Mouse (Mus musculus): ENCODE measurements around the gene Cdk5rap1. TPM values are rescaled to one million over a fixed set of nuclear protein-coding genes. Genes with fewer than 3 reads are reported as not detected.

The Cdk5rap1 gene
- polyA plus RNA-seq, 1 experiment from 2014 or later, result 17.4 TPM

GRCm38 (mm10) chr2:154405447-154405994 is 32.7 kb upstream of the Cdk5rap1 start:
- ATAC-seq, result no peak
- peaks cover 17% of the 10 kb centered on the region for H3K27me3 ChIP-seq
- 57% methylated on average over 5 of the region's 5 CpGs for WGBS
- no peak overlapping the region for H3K4me2 ChIP-seq
- H3K27ac ChIP-seq, result no peak overlapping the region
- H3K36me3 ChIP-seq (ENCODE audit: poor library complexity, severe bottlenecking), result no peaks in the 10 kb centered on the region
- no peak overlapping the region for H3K4me3 ChIP-seq
- peaks cover 28% of the 10 kb centered on the region for H3K4me1 ChIP-seq
- H3K9me3 ChIP-seq (replicated peaks), result no peaks in the 10 kb centered on the region
- H3K9ac ChIP-seq, result no peak overlapping the region

GRCm38 (mm10) chr2:154402811-154403210 is 30.0 kb upstream of the Cdk5rap1 start:
- Histone ChIP-seq H3K9me3 (replicated peaks) (no peaks in the 10 kb centered on the region), H3K9ac (no peak overlapping the region), H3K27me3 (peaks cover 9% of the 10 kb centered on the region; the same call in 1 of the 2 replicates), H3K36me3 (ENCODE audit: poor library complexity, severe bottlenecking) (no peaks in the 10 kb centered on the region), H3K4me2 (no peak overlapping the region), H3K4me3 (no peak overlapping the region), H3K4me1 (peaks cover 23% of the 10 kb centered on the region), H3K27ac (no peak overlapping the region)
- WGBS, result 26% methylated on average over 7 of the region's 7 CpGs
- peak; percentile 30; the same call in 1 of the 2 replicates for ATAC-seq

- Histone ChIP-seq H3K9me3 (replicated peaks) (no peaks in the 10 kb centered on the region), H3K4me3 (no peak overlapping the region), H3K27ac (no peak overlapping the region), H3K27me3 (peaks cover 5% of the 10 kb centered on the region; the same call in 1 of the 2 replicates), H3K4me1 (peaks cover 18% of the 10 kb centered on the region), H3K36me3 (ENCODE audit: poor library complexity, severe bottlenecking) (no peaks in the 10 kb centered on the region), H3K4me2 (no peak overlapping the region), H3K9ac (no peak overlapping the region)
- no peak for ATAC-seq
- 54% methylated on average over 1 of the region's 1 CpGs for WGBS
Measured at GRCm38 (mm10) chr2:154401976-154402375, 29.2 kb upstream of the Cdk5rap1 start.

- 60% methylated on average over 2 of the region's 2 CpGs for WGBS
- H3K27ac ChIP-seq, result no peak overlapping the region
Measured at GRCm38 (mm10) chr2:154399325-154399724, 26.5 kb upstream of the Cdk5rap1 start.

GRCm38 (mm10) chr2:154398267-154398666 is 25.5 kb upstream of the Cdk5rap1 start:
- no peaks in the 10 kb centered on the region for H3K27me3 ChIP-seq
- H3K4me1 ChIP-seq, result peaks cover 8% of the 10 kb centered on the region
- H3K27ac ChIP-seq, result no peak overlapping the region
- H3K9me3 ChIP-seq (replicated peaks), result no peaks in the 10 kb centered on the region
- H3K36me3 ChIP-seq (ENCODE audit: poor library complexity, severe bottlenecking), result no peaks in the 10 kb centered on the region
- 82% methylated on average over 7 of the region's 7 CpGs for WGBS
- no peak for ATAC-seq
- no peak overlapping the region for H3K4me2 ChIP-seq
- H3K9ac ChIP-seq, result no peak overlapping the region
- no peak overlapping the region for H3K4me3 ChIP-seq

More at GRCm38 (mm10) chr2:154399325-154399724, 26.5 kb upstream of the Cdk5rap1 start:
- Histone ChIP-seq H3K27me3 (no peaks in the 10 kb centered on the region), H3K36me3 (ENCODE audit: poor library complexity, severe bottlenecking) (no peaks in the 10 kb centered on the region), H3K4me2 (no peak overlapping the region), H3K4me1 (peaks cover 10% of the 10 kb centered on the region), H3K9me3 (replicated peaks) (no peaks in the 10 kb centered on the region), H3K4me3 (no peak overlapping the region), H3K9ac (no peak overlapping the region)
- 0 out of 2 replicates have a peak, but pooled peaks have one; percentile 30 for ATAC-seq

- WGBS, result 89% methylated on average over 2 of the region's 2 CpGs
- H3K27me3 ChIP-seq, result no peaks in the 10 kb centered on the region
- no peak overlapping the region for H3K4me3 ChIP-seq
- H3K4me2 ChIP-seq, result no peak overlapping the region
- H3K9ac ChIP-seq, result no peak overlapping the region
- H3K9me3 ChIP-seq (replicated peaks), result no peaks in the 10 kb centered on the region
- no peaks in the 10 kb centered on the region for H3K4me1 ChIP-seq
- no peak overlapping the region for H3K27ac ChIP-seq
- H3K36me3 ChIP-seq (ENCODE audit: poor library complexity, severe bottlenecking), result no peaks in the 10 kb centered on the region
- no peak for ATAC-seq
Measured at GRCm38 (mm10) chr2:154396529-154396928, 23.7 kb upstream of the Cdk5rap1 start.

- no peak overlapping the region for H3K9ac ChIP-seq
- 91% methylated on average over 3 of the region's 3 CpGs for WGBS
- H3K9me3 ChIP-seq (replicated peaks), result no peaks in the 10 kb centered on the region
- H3K27me3 ChIP-seq, result no peaks in the 10 kb centered on the region
- ATAC-seq, result no peak
- no peak overlapping the region for H3K27ac ChIP-seq
- H3K4me1 ChIP-seq, result no peaks in the 10 kb centered on the region
- no peaks in the 10 kb centered on the region for H3K36me3 ChIP-seq (ENCODE audit: poor library complexity, severe bottlenecking)
- H3K4me2 ChIP-seq, result no peak overlapping the region
- H3K4me3 ChIP-seq, result no peak overlapping the region
Measured at GRCm38 (mm10) chr2:154394602-154395001, 21.8 kb upstream of the Cdk5rap1 start.

- Histone ChIP-seq H3K4me2 (no peak overlapping the region), H3K27me3 (no peaks in the 10 kb centered on the region), H3K4me1 (no peaks in the 10 kb centered on the region), H3K9me3 (replicated peaks) (no peaks in the 10 kb centered on the region), H3K36me3 (ENCODE audit: poor library complexity, severe bottlenecking) (no peaks in the 10 kb centered on the region), H3K9ac (no peak overlapping the region), H3K27ac (no peak overlapping the region), H3K4me3 (no peak overlapping the region)
- WGBS, result 86% methylated on average over 11 of the region's 11 CpGs
- no peak for ATAC-seq
Measured at GRCm38 (mm10) chr2:154390180-154390964, 17.6 kb upstream of the Cdk5rap1 start.

GRCm38 (mm10) chr2:154379103-154379502 is 6.3 kb upstream of the Cdk5rap1 start:
- no peaks in the 10 kb centered on the region for H3K27me3 ChIP-seq
- H3K9me3 ChIP-seq (replicated peaks), result no peaks in the 10 kb centered on the region
- H3K27ac ChIP-seq, result no peak overlapping the region
- WGBS, result 88% methylated on average over 7 of the region's 7 CpGs
- no peak overlapping the region for H3K4me2 ChIP-seq
- H3K4me3 ChIP-seq, result no peak overlapping the region
- no peak for ATAC-seq
- no peaks in the 10 kb centered on the region for H3K4me1 ChIP-seq
- H3K36me3 ChIP-seq (ENCODE audit: poor library complexity, severe bottlenecking), result no peaks in the 10 kb centered on the region
- no peak overlapping the region for H3K9ac ChIP-seq

GRCm38 (mm10) chr2:154374807-154375601 is 2.2 kb upstream of the Cdk5rap1 start:
- no peaks in the 10 kb centered on the region for H3K27me3 ChIP-seq
- no peak overlapping the region; the same call in 1 of the 2 replicates for H3K9ac ChIP-seq
- H3K4me1 ChIP-seq, result peaks cover 9% of the 10 kb centered on the region
- no peaks in the 10 kb centered on the region for H3K9me3 ChIP-seq (replicated peaks)
- WGBS, result 84% methylated on average over 6 of the region's 6 CpGs
- ATAC-seq, result no peak
- no peak overlapping the region for H3K4me3 ChIP-seq
- no peak overlapping the region for H3K27ac ChIP-seq
- no peaks in the 10 kb centered on the region for H3K36me3 ChIP-seq (ENCODE audit: poor library complexity, severe bottlenecking)
- no peak overlapping the region for H3K4me2 ChIP-seq

- Histone ChIP-seq H3K27me3 (no peaks in the 10 kb centered on the region), H3K9ac (no peak overlapping the region), H3K4me2 (no peak overlapping the region), H3K36me3 (ENCODE audit: poor library complexity, severe bottlenecking) (no peaks in the 10 kb centered on the region), H3K4me3 (no peak overlapping the region), H3K9me3 (replicated peaks) (no peaks in the 10 kb centered on the region), H3K27ac (no peak overlapping the region), H3K4me1 (peaks cover 9% of the 10 kb centered on the region)
- WGBS, result 58% methylated on average over 6 of the region's 6 CpGs
- ATAC-seq, result no peak
Measured at GRCm38 (mm10) chr2:154373961-154374632, 1.3 kb upstream of the Cdk5rap1 start.
